Mouse (Mus musculus) heart, adult 18-20 months (tissue): Measurements from ENCODE around the gene Slc25a48. TPM values are rescaled to one million over a fixed set of nuclear protein-coding genes. Genes with fewer than 3 reads are reported as not detected.

ENCODE experiments used
- DNase-seq, 2 experiments: peaks; one replicate each; pipeline ENCODE4 v3.0.0; 2021 to 2022; ENCODE audit warnings: mixed read lengths in 1 of 2
- long read RNA-seq, 2 experiments: library from polyadenylated mRNA; stranded (forward); transcript quantifications; one replicate each; pipeline ENCODE4 v2.0.0; 2021
- total RNA-seq, 2 experiments: library from RNA; stranded (reverse); gene quantifications; 2 replicates each; pipeline ENCODE4 v1.2.3; 2021

Slc25a48 gene
- under 1 TPM; 0.07 to 0.15 TPM for total RNA-seq
- long read RNA-seq, experiment 1, result 0 reads
- long read RNA-seq, experiment 2, partial matches to known transcripts, result 0 of 1 reads
- long read RNA-seq, experiment 2, other reads (novel, unspliced or antisense), result 1 of 1 reads

DNA sequence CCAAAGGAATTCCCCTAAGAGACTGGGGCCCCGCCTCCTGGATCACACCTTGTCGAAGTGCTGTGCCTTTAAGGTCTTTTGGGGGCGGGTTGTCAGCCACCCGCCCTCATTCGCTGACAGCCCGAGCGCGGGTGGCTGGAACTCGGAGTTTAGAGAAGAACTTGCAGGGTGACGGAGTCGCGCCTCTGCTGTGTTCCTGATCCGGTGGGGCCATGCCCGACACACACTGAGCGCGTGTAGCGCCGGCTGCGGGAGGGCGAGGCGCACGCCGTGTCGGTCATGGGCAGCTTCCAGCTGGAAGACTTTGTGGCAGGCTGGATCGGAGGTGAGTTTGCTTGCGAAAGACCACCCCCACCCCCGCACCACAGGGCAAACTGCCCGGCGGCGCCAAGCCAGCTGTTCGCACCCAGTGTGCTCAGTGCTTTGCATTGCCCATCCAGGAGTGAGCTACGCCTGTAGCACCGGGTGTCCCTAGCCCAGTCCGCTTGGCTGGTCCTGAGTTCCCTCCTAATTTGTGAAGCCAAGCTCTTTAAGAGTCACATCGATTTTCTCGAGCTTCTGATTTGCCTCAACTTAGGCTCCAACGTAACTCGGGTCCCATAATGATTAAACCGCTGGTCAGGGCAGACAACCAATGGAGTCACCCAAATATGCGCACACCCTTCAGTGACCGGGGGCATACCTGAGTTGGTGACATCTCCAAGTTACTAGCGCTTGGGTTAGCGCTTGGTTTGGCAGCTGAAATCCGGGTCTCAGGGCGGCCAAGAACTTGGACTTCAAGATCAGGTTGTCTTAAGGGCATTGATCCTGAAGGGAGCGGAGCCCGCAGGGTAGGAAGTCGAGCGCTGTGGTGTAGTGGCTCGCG, at the start of gene Slc25a48:
Slc25a48 (plus strand) TSS at position 145 of the 865 bp plus-strand sequence.
- DNase-seq, result peak; percentile 31 to 33

GRCm38 (mm10) chr13:56397572-56397971, 40.6 kb upstream of the Slc25a48 start:
- peak; percentile 17 to 33 for DNase-seq

GRCm38 (mm10) chr13:56401186-56401585, 37.0 kb upstream of the Slc25a48 start:
- no peak for DNase-seq

DNA sequence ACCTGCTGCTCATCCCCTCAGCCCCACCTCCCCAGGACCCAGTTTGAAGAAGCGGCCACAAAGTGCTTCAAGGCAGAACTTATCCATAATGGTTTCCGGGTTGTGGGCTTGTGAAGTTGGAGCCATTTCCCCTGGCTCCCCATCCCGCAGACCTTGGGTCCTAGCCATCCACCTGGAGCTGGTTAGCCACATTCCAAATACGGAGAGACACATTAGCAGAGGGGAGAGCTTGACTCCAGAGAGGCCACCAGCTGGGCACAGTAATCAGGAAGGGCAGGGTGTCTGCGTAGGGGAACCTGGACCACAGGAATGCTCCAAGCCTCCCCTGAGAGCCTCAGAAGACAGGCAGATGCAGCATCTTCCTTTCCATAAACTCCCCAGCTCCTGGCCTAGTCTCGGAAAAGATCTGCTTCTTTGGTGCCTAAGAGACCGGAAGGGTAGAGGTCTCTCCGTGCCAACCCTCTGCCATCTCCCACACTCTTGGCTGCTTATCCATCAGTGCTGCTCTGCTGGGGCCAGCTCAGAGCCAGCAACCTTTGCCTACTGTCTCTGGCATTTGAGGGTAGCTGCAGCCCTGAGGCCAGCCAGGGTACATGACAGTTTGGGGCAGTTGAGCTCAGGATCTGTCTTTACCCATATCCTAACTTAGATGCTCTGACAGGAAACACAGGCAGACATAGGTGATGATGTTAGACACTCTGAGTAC, 34.6 kb upstream of the Slc25a48 start:
- DNase-seq, result no peak

DNA sequence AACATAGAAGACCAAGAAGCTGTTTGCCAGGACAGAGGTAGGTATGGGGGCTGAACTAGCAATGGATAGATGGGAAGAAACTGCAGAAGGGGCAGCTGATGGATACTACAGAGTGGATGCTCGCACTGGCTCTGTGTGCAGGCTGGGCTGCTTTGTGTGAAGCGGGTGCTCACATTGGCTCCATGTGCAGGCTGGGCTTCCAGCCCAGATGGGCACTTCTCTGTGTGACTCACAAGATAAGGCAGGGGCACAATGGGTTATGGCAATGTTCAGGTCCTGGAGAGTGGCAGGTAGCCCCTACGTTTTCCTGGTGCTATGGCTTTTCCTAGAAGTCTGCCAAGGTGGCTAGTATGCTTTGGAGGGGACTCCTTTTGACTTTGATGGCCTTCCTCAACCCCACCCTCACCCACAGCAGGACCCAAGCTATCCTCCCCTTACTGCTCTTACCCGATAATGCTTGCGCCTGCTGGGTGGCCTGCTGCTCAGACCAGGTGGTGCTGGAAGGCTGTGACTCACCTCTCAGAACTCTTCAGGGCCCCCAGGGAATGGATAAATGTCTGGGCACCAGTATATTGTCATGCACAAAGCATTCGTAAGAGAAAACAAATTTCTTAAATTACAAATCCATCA, 33.5 kb upstream of the Slc25a48 start:
- no peak for DNase-seq

- no peak for DNase-seq
Observed at GRCm38 (mm10) chr13:56412286-56412873, 25.8 kb upstream of the Slc25a48 start.

DNA sequence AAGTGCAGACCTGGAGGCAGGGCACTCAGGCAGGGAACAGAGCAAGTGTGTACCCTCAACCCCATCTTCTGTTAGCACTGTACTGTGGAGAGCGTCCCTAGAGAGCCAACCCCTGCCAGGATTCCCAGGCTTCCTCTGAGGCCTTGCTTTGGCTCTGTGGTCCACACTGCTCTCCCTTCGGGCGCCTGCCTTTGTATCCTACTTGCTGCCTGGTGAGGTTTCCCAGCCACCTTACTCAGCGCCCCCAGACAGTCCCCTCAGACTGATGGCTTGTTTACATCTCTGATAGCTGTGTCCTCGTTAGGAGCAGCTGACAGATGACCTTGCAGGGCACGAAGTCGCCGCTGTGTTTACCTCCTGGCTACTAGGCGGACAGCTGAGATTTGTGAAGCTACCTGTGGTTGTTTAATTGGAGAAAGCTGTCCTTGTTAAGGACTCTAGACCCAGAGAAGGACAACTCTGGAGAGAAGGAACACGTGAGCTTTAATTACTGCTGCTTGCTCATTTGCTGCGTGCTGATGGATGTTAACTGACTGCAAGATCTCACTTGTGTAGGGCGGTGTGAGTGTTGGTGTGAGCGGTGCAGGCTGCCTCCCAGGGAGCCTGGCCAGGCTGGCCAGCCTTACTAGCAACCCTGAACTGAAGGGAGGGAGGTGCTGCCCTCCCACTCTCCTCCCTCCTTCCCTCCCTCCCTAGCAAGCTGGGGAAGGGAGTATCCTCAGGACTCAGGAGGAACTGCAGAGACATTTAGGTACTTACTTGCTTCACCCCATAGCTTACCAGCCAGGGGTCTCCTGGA, 19.3 kb upstream of the Slc25a48 start:
- DNase-seq, result no peak

GRCm38 (mm10) chr13:56419538-56419937, 18.6 kb upstream of the Slc25a48 start:
- no peak for DNase-seq

GRCm38 (mm10) chr13:56422072-56422723, 16.0 kb upstream of the Slc25a48 start:
- DNase-seq, result peak; percentile 25 to 86

GRCm38 (mm10) chr13:56425931-56426330, 12.2 kb upstream of the Slc25a48 start:
- no peak for DNase-seq

DNA sequence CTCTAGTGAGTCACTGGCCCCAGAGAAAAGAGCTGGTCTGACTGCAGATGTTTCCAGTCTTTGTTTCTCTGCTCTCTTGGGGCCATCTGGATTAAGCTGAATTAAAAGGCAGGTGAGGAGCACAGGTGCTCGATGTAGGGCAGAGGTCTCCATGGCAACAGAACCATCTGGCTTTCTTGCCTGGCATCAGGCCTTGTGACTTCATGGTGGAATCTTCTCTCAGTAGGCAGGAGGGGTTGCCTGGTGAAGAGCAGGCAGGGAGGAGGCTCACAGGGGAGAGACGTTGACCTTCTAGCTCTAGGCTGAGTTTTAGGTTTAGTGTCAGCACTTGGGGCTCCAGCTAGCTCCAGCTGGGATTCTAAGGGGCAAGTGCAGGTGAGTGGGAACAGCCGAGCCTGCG, 11.8 kb upstream of the Slc25a48 start, which contains the start of gene Gm3045:
Gm3045 (plus strand) TSS at position 230 of the 400 bp plus-strand sequence.
- DNase-seq, result no peak

GRCm38 (mm10) chr13:56428724-56429500, 9.2 kb upstream of the Slc25a48 start:
- peak; percentile 36 to 73 for DNase-seq

- no peak for DNase-seq
Observed at GRCm38 (mm10) chr13:56432496-56432895, 5.7 kb upstream of the Slc25a48 start.

- peak in 1 of 2 experiments; percentile 41 for DNase-seq
Observed at GRCm38 (mm10) chr13:56433466-56433865, 4.7 kb upstream of the Slc25a48 start.

DNA sequence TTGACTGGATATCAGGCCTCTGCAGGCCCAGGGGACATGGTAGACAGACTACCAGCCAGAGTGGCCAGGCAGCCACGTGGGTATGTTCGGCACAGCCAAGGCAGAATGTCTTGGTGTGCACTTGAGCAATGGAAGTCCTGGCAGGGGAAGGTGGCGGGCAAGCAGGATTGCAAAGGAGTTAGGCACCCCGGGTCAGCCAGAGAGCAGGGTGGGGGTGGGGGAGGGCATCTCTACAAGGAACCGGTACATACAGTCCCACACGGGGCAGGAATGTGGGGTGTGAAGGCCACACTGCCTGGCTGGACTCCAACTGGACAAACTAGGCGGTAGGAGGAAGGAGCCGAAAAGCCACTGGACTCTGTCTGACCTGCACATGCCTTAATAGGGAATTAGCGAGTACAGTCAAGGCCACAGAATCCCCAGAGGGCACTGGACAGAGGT, 3.8 kb upstream of the Slc25a48 start:
- DNase-seq, result no peak

- no peak for DNase-seq
Observed at GRCm38 (mm10) chr13:56435615-56436287, 2.4 kb upstream of the Slc25a48 start.

DNA sequence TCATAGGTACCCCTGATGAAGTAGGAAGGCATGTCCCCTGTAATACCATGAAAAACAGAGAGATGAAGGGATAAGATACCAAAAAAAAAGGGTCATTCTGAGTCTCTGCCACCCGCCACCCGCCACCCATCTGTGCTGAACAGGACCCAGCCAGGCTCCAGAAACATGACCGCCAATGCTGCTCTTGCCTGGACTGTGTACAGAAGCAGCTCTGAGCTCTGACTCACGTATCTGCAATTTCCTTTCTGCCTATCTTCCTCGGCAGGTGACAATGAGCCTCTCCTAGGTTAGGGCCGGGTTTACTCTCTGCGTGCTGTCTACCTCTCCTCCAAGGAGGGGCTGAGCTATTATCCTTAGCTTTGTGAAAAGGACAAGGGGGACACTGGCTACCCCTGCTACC, 5.3 kb downstream of the Slc25a48 start:
- no peak for DNase-seq

- DNase-seq, result no peak
Observed at GRCm38 (mm10) chr13:56444112-56444511, 6.0 kb downstream of the Slc25a48 start.

DNA sequence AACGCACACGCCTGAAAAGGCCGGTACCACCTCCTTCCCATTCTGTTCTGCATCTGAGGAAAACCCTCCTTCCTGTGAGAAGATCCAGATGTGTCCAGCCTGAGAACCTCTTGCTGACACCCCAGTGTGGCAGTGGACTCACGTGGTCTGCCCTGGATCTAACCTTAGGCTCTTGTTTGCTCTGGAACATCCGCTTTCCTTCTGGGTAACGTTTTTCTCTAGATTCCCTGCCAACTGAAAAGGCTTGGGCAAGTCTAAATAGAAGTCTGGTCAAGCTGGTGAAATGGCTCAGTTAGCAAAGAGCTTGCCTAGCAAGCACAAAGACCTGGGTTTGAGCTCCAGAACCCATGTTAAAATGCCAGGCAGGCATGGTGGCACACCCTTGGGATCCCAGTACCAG, 6.8 kb downstream of the Slc25a48 start:
- DNase-seq, result no peak
